Mouse (Mus musculus): ENCODE measurements around the gene Mecom.

Gene Mecom

DNA sequence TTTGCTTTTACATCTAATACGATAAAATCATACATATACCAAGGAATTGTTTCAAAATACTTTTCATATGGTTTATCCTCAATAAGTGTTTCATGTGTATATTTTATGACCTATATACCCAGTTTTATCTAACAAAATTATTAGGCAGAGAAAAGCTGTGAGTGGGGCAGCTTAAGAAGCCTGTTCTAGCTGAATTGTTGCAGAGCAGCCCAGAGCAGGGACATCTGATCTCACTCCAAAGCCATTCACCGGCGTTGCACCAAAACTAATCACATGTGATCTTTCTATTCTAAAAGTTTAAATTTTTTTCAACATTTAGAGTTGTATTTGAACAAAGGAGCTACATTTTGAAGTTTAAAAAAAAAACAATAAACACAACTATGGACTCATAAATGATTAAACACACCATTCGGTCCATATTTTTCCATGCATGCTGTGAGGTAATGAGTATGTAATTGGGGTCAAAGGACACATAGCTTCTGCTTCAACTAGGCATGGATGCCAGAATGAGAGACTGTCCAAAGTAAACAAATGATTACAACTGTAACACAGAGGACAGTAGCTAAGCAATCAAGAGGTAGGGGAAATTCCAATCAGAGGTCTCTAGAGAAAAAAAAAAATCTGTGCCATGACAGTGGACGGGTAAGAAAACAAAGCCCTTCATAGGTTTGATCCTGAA, 64.7 kb downstream of the Mecom start:
- no peak for DNase-seq (ENCODE audit: low spot score in 2 of 2)

DNA sequence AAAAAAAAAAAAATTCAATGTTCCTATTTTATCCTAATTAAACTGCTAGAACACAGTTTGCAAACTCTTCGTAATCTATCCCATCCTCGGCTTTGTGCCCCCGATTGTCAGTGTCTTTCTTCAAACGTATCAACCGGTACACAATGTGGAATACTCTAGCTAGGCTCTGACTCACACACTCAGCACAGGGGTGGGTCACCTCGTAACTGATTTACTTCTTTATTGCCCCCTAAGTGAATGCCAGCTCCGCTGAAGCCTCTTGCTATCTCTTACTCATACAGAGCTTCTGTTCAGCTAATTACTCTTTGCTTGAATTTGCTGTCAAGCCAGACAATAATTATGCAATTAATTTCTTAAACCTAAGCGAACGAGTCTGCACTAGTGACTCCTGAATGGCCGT, 66.1 kb downstream of the Mecom start:
- DNase-seq (ENCODE audit: low spot score in 2 of 2) = no peak

DNA sequence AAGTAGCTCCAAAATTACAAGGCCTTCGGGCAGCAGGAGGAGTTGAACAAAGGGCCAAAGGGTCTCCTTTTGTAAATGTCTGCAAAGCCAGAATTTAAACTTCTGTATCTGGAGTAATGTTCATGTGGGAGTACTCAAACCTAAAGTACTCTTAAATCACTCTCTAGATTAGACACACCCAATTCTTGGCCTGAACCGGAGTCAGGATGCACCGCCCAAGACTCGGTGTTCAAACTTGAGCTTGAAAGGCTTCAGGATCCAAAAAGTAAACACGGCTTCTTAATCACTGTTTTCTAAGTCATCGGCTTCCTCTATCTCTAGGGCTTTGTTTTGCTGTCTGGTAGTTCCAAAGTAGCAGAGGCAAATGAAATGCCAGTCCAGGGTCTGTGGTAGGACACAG, 67.3 kb downstream of the Mecom start:
- no peak for DNase-seq (ENCODE audit: low spot score in 2 of 2)

DNA sequence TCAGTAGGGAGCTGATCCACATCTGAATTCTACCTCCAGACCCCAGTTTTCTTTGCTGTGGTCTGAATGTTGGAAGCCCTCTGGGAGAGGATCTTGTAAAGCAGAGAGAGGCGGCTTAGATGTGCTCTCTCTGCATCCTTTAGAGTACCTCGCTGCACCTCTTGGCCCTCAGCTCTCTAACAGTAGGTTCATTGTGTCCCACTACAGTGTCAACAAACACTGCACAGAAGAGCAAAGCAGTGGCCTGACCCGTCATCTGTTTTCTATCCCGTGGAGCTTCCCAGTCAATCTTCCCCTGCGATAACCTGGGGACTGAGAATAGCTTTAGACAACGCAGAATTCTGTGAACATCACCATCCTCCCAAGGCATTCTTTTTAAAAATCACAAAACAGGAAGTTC, 69.6 kb downstream of the Mecom start:
- DNase-seq (ENCODE audit: low spot score in 2 of 2) = no peak

DNA sequence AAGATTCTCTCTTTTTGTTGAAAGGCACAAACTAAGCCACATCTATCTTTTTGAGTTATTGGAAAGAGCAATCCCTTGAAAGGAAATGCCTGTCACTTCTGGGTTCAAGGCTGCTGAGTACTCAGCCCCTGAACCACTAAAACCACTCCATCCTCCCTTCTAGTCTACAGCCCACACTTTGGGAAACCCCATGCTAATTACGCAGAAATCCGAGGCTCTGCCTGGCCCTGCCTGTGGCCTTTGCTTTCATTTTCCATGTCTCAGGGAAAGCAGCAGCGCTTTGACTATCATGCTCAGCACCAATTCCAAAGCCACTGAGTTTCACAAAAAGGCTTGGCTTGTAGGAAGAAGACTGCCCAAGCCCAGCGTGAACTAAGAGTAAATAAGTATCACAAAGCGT, 70.8 kb downstream of the Mecom start:
- no peak for DNase-seq (ENCODE audit: low spot score in 2 of 2)

DNA sequence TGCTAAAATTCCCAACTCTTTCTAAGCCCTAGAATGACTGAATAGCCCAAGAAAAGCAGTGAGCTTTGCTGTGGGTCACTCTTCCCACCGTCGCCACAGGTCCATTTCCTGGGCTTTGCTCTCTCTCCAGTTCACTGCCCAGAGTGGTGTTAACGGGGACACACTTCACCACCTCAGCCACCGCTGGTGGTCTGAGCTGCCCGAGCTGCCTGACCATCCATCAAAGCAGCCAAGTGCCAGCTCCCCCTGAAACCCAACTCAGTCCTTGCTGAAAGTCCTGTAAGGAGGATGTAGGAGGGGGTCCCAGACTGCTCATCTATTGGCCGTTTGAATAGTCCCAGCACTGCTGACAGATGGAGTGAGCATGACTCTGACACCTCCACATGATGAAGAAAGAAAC, 72.2 kb downstream of the Mecom start:
- no peak for DNase-seq (ENCODE audit: low spot score in 2 of 2)

DNA sequence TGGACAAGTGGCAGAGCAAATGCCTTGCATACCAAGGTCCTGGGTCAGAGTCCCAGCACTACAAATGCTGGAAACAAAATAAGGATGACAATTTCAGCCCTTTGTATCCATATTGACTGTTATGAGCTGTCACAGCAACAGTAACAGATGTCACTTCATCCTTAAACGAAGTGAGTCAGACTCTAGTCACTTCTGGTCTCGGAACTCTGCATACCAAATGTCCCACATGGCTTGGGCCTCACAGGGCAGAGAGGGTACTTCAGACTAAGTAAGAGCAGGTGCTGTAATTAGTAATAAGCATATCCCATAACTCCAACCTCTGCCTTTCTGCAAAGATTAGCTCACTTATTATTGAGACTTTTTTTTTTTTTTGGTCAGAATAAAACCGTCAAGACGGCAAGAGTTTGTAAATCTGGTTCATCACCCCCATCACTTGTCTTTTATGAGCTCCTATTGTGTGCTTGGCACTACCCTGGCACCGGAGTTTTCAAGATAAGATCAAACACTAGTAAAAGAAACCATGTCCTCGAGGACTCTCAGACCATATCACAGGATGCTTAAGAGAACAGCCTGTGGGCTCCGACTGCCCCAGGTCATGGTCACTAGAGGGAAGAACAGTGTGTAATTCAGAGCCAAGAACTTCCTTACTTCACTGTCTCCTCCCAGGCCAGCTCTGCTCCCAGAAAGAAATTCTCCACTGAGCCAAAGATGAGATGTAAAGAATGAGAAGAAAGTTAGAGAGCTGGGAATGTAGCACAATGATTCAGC, 79.6 kb downstream of the Mecom start:
- no peak for DNase-seq (ENCODE audit: low spot score in 2 of 2)

DNA sequence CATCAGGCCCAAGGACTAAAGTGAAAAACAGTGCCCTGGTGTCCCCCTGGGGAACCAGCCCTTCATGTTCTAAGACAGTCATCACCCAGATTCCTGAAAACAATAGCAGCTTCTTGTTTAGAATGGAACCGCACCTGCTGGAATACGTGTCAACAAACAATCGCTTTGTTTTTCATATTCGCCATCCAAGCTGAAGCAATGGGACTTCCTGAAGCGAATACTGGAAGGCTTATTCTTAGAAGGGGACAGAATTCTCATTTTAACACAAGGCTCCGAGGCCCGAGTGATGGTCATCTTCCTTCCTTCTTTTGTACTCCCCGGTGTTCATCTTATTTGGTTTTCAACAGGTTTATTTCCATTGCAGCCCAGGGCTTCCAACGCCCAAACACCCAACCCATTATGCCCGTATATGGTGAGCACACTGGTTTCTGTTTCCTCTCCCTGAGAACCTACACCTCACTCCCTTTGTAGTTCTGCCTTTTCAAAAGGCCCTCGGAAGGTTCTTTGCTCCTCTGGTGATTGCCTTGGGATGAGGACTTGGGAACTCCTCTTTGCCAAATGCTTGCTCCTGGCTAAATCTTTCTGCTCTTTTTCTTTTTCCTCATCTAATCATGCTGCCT, 81.7 kb downstream of the Mecom start:
- DNase-seq (ENCODE audit: low spot score in 2 of 2) = no peak

DNA sequence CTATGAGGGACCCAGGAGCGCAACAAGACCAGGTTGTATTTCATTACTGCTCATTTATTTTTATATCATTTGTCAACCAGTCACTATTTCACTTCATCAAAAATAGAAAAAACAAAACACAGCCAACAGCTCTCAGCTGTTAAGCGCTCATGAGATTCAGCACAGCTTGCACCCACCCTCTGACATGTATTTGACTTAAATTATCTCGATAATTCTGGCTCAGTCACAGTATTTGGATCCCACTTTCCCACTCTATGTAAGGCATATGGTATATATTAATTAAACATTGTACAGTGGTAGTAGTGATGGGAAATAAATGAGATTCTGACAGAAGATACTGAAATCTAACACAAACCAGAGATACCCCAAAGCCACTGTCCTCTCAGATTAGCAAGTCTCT, 83.3 kb downstream of the Mecom start:
- DNase-seq (ENCODE audit: low spot score in 2 of 2) = no peak

DNA sequence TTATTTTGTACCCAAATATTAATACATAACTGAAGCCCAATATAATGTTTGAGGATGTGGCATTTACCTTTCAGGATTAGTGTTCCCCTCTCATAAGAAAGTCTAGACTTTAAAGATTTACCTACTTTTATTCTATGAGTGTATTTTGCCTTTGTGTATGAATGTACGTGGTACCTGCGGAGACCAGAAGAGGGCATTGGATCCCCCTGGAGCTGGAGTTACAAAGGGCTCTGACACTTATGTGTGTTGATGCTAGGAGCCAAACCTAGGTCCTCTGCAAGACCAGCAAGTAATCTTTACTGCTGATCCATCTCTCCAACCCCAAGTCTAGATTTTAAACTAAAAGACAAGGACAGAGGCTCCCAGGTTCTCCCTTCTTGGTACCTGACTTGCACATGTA, 86.0 kb downstream of the Mecom start:
- no peak for DNase-seq (ENCODE audit: low spot score in 2 of 2)

DNA sequence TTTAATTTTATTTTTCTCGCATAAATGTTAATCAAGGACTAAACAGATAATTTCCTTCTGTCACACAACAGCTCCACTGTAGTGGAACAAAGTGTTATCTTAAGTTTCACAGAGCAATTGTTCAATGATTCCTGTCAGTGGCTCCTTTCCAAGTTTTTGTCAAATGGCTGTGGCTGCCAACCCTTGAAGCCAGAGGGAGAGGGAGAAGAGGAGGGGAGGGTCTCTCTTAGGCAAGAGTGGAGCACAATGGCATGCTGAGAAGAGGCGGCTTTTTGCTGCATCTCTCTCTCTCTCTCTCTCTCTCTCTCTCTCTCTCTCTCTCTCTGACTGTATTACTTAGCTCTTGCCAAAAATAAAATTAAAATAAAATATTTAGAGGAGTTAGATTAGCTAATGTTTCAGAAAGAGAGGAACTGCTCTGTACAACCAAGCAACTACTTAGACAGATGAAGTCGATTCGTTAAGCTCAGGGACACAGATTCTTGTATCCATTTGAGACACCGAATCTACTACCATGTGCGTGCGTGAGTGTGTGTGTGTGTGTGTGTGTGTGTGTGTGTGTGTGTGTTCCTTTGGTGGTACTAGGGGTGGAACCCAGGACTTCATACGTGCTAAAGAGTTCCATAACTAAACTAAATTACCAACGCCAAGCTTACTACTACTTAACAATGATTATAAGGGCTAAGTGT, 86.8 kb downstream of the Mecom start:
- no peak for DNase-seq (ENCODE audit: low spot score in 2 of 2)

DNA sequence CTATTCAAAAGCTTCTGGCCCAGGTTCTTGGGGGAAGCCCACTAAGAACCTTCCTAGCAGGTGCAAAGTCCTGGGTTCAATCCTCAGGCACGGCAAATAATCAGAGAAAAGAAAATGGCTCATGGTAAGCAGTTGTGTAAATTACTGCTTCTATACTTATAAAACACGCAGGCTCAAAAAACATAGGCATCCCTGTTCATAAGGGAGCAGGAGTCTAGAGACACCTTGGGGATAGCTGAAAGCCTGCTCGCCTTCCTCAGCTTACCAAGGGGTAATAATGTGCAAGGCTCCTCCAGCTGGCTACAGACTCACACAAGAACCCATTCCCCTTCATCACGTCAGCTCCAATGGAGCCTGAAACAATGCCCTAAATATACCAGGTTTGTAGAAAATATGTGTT, 88.2 kb downstream of the Mecom start:
- DNase-seq (ENCODE audit: low spot score in 2 of 2) = no peak

DNA sequence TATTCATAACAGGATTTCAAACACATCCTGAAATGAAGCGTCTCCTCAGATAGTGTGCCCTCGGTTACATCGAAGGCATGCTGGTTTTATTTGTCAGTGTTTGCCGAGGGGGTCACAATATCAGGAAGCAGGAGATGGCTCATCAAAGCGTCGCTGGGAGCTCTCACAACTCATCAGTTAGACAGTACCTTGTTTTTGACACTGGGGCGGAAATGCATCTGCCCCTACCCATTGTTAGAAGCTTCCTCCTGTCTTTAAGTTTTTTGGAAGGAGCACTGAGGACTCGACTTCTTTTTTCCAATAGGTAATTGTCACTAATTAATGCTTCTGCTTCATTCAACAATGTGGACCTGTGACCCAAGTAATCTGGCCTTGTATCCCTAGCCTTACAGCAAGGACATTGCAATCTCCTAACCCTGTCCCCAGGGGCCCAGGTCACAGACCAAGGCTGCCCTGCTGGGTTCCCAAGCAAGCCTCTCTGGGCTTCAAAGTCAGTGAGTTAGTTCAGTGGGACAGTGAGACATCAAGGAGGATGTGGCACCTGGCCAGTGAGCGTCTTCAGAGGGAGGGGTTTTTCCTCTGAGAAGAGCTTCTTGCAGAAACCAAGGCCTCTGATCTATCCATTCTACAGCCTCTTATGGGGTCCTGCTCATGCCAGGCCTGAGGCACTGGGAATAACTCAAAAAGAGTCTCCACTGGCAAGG, 89.7 kb downstream of the Mecom start:
- no peak for DNase-seq (ENCODE audit: low spot score in 2 of 2)

DNA sequence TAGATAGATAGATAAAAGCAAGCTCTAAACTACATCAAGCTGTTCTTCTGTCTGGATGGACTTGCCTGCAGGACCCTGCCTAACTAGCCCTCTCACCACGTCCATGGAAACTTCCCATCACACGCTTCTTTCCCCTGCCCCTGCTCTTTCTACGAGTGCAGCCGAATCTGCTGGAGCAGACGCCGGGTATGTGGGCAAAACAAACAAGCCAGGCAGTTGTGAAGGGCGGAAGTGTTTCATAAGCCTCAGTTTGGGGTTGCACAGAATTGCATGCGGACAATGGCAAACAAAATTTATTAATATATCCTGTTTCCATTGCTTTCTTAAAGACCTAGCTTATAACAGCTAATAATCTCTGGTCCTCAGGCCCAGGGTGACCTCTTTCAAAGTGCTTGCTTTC, 91.9 kb downstream of the Mecom start:
- no peak for DNase-seq (ENCODE audit: low spot score in 2 of 2)

DNA sequence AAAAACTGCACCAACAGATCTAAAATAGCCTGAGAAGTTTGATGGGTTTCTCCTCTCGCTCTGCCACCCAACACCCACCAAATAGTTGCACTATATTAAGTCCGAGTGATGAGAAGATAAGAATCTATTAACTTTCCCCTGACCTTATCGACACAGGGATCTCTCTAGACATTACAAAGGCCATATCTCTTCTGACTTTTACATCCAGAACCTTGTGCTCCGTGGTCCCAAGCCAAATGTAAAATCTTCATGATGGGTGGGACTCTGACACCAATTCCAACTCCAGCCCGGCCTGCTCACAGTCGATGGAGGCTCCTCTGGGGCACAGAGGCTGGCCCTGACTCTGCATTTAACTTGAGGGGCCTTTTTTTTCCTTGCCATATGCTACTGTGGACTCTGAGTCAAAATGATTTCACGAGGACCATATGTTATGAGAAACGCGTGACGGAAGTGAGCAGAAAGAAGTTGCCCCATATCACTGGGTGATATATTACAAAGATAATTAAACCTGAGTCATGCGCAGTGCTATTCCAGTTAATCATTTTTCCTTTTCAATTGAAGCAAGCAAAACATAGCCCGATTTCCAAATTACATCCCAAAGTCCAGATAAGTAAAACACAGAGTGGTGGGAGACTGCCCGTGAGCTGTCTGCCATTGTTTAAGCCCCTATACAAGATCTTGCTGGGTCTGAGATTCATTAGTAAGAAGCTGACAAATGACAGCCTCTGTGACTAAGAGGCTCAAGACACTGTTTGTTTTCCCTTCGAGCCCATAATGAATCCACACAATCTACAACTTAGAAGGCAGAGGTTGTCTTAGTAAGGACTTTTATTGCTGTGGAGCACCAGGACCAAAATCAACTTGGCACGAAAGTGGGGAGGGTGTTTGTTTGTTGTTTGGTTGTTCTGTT, 94.0 kb downstream of the Mecom start:
- no peak for DNase-seq (ENCODE audit: low spot score in 2 of 2)

DNA sequence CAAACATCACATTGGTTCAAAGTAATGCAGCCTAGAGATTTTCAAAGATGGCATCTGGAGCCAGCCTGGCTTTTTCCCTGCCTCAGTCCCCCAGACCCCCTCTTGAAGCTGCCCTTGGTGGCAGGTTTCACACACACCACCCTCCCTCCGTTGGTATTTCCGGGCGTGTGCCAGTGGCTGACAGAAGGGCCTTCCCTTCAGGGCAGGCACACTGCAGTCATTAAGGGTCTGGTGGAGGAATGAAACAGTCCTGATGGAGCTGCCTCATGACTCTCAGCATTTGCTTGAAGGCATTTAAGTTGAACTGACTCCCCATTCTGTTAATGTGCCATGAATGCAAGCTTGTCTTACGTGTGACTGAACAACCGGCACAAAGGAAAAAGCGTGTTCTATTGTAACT, 94.8 kb downstream of the Mecom start:
- DNase-seq (ENCODE audit: low spot score in 2 of 2) = no peak

DNA sequence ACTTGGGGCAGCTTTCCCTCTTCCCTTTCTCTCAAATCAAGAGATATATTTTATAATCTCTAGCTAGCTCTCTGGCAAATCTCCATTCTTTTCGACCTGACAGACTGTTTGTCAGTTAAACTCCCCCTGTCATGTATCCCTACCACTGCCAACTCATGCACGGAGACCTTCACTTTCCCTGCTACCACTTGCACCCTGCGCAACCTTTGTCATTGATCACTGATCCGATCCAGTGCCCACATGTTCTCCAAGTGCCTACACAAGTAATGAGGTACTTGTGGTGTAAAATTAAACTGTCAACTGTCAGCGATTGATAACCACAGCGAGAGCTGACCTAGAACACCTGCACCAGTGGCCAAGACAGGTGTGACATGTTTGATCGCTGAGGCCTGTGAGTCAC, 95.3 kb downstream of the Mecom start:
- no peak for DNase-seq (ENCODE audit: low spot score in 2 of 2)

DNA sequence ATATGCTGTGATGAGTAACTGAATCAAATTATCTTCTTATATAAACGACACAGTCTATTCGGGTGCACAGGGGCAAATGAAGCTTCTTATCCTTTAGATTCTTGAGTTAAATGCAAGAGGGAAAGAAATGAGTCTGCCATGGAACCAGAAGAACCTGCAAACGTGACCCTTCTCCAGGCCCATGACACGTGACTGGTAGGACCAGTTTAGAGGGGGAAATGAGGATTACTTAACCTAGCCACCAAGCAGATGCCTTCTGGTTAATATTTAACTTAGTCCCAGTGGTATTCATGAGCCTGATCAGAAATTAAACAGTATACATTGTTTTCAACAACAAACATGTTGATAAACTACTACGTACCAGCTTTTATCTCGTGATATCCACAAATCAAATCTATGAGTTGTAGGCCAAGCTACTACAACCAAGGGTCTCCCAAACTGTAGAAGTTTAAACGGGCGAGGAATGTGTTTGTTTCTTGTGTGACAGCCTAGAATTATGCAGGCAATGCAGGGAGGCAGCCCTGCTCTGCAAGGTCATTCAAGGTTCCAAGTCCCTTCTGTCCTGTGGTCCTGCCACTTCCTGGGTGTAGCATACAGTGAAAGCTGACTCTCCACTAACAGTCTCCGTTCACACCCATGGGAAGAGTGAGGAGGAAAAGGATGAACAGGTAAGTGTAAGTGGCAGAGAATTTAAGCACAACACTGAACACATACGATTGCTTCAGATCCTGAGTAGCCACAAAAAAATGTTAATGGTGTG, 97.4 kb downstream of the Mecom start:
- no peak for DNase-seq (ENCODE audit: low spot score in 2 of 2)

DNA sequence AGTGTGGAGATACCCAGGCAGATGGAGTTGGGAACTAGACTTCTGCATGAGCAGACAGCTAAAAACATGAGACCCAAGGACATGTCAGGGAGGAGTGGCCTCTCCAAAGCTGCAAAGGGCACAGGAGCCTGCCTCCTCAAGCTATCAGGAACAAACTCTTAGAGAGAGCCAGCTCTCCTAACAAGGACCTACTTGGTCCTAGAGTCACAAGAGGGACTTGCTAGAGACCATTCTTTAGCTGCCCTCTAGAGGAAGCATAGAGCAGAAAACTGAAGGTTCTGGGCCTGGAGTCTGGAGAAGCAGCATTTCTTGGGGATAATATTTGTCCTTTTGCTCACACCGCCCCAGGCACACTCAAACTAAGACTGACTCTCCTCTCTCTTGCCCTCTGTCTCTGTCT, 99.2 kb downstream of the Mecom start:
- no peak for DNase-seq (ENCODE audit: low spot score in 2 of 2)

DNA sequence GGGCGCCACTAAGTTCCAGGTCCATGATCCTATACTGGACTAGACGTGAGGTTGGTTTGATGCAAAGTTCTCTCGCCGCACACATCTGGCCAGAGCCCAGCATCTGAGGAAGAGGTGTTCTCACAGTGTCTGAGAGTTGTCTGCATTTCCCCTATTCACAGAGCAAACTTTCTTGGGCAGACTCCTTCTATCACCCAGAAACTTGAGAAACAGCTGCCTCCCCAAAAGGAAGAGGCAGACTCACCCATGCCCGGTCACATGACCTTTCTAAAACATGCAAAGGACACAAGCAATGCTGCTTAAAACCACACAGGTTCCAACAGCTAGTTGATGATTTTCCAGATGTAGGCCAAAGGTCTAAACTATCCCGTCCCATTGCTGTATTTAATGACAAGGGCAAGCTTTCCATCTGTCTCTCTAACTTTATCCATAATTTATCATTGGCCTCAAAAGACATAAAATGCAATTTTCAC, 101.8 kb downstream of the Mecom start:
- DNase-seq (ENCODE audit: low spot score in 2 of 2) = no peak

All from frontal cortex, postnatal 25 days (tissue).